Mouse (Mus musculus) kidney, postnatal 0 days (tissue): ENCODE measurements at regions not wholly inside any gene's neighbourhood (a gene's known extent, or its start where the extent isn't known, plus 50 kb on each side); places are given as distances from the start of the nearest gene placed in this dataset.

Source experiments
- ATAC-seq: fragments of 200-750 bp; cut with Nextera tagmentation; replicated peaks from 2 replicates; pipeline ENCODE4 v1.8.0; 2017; ENCODE audit warnings: low read depth, moderate number of reproducible peaks, moderate TSS enrichment, moderate library complexity; ENCODE audit not compliant: low FRiP score
- DNase-seq: peaks from one replicate; pipeline ENCODE4 v3.0.0-alpha.2; 2016; ENCODE audit warnings: low spot score
- H3K27ac ChIP-seq: fragments of 300-500 bp; sonication (generic); 2 replicates; pipeline ENCODE4 v1.5.1; 2014; ENCODE audit warnings: mild to moderate bottlenecking
- H3K27me3 ChIP-seq: fragments of 300-500 bp; sonication (generic); 2 replicates; pipeline ENCODE4 v1.6.1; 2014; ENCODE audit warnings: low read length, mixed read lengths; ENCODE audit not compliant: insufficient read depth
- H3K36me3 ChIP-seq: fragments of 300-500 bp; sonication (generic); 2 replicates; pipeline ENCODE4 v1.6.1; 2014; ENCODE audit warnings: low read length, mixed read lengths; ENCODE audit not compliant: insufficient read depth
- H3K4me1 ChIP-seq: fragments of 300-500 bp; sonication (generic); replicated peaks from 2 replicates; pipeline ENCODE4 v1.6.1; 2014; ENCODE audit warnings: antibody characterized with exemption, low read length, mixed read lengths; ENCODE audit not compliant: insufficient read depth
- H3K4me2 ChIP-seq: fragments of 300-500 bp; sonication (generic); 2 replicates; pipeline ENCODE4 v1.6.1; 2014; ENCODE audit warnings: mild to moderate bottlenecking, low read length, moderate library complexity, mixed read lengths
- H3K4me3 ChIP-seq: fragments of 300-500 bp; sonication (generic); replicated peaks from 2 replicates; pipeline ENCODE4 v1.5.1; 2014; ENCODE audit warnings: low read depth, low read length
- H3K9ac ChIP-seq: fragments of 300-500 bp; sonication (generic); 2 replicates; pipeline ENCODE4 v1.6.1; 2014; ENCODE audit warnings: low read depth, low read length
- H3K9me3 ChIP-seq: fragments of 300-500 bp; sonication (generic); replicated peaks from 2 replicates; pipeline ENCODE4 v1.6.1; 2016; ENCODE audit warnings: low read length, inconsistent platforms, mixed read lengths
- CTCF ChIP-seq: IDR thresholded peaks from 2 replicates; pipeline ENCODE4 v1.5.1; 2016; ENCODE audit warnings: antibody characterized with exemption, low read depth, mild to moderate bottlenecking, moderate library complexity
- WGBS: fragments of 180-500 bp; shearing (Covaris S2); extraction: QIAGEN DNeasy Blood & Tissue Kit; methylation state at CpG from one replicate; pipeline ENCODE4 v1.1.7; 2014; 5-methylcytosine and 5-hydroxymethylcytosine counted together

DNA sequence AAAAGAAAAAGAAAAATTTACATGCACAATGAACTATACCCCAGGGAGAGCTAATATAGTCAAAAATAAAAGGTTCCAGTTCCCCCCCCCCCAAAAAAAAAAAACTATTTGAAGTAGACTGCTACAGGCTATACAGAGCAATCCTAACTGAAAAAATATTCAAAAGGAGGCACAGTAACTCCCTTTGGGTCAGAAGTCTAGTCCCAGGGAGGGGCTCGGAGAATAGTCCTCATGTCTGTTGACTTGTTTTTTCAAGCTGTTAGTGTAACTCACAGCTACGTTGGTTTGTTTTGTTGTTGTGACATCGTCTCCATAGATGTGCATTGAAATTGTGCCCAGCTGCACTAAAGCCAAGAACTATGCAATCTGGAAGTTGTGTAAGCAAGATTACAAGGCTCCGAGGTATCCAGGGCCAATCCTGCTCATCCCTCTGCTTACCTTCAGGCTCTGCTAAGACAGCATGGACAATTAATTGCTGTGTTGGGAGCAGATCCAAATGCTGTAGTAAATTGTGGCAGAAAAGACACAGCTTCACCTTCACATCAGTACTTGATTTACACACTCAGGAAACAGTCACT, 137.2 kb upstream of the Pnpt1 start:
- Histone ChIP-seq H3K9ac (no peak overlapping the region), H3K27ac (no peak overlapping the region), H3K4me2 (no peak overlapping the region), H3K4me3 (no peak overlapping the region), H3K4me1 (no peaks in the 10 kb centered on the region), H3K9me3 (no peaks in the 10 kb centered on the region), H3K36me3 (no peaks in the 10 kb centered on the region), H3K27me3 (no peaks in the 10 kb centered on the region)
- TF ChIP-seq CTCF, result no peak
- 50% methylated on average over 4 of the region's 4 CpGs for whole genome bisulfite sequencing
- DNase-seq, result no peak
- ATAC-seq, result no peak

GRCm38 (mm10) chr11:28998314-28999106, 132.0 kb upstream of the Pnpt1 start:
- H3K27me3 ChIP-seq, result no peaks in the 10 kb centered on the region
- no peaks in the 10 kb centered on the region for H3K36me3 ChIP-seq
- 48% methylated on average over 3 of the region's 3 CpGs for WGBS
- peak; percentile 52; the same call in 1 of the 2 replicates for ATAC-seq
- H3K4me2 ChIP-seq, result no peak overlapping the region
- peak; percentile 42 for DNase-seq
- no peak for TF ChIP-seq CTCF
- no peak overlapping the region for H3K27ac ChIP-seq
- no peak overlapping the region for H3K9ac ChIP-seq
- no peaks in the 10 kb centered on the region for H3K4me1 ChIP-seq
- no peak overlapping the region for H3K4me3 ChIP-seq
- no peaks in the 10 kb centered on the region for H3K9me3 ChIP-seq

DNA sequence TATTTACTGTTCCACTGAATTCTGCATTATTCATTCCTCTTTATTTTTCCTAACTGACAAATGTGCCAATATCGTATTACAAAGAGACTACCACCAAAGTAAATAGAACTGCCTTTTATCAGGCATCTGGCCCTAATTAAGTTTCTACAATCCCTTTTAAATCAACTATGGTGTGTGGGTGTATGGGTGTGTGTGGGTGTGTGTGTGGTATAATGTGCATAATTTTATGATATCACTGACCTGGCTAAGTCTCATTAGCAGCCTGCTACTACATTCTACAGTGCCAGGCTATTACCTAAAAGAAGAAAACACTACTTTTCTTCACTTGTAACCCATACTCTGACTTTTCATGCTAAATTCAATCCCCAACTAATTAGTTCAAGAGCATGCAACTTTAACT, 131.3 kb upstream of the Pnpt1 start:
- Histone ChIP-seq H3K9ac (no peak overlapping the region), H3K27ac (no peak overlapping the region), H3K27me3 (no peaks in the 10 kb centered on the region), H3K4me3 (no peak overlapping the region), H3K9me3 (no peaks in the 10 kb centered on the region), H3K36me3 (no peaks in the 10 kb centered on the region), H3K4me2 (no peak overlapping the region), H3K4me1 (no peaks in the 10 kb centered on the region)
- no peak for TF ChIP-seq CTCF
- DNase-seq (peak; percentile 22), ATAC-seq (no peak)
- 30% methylated on average over 1 of the region's 1 CpGs for WGBS

DNA sequence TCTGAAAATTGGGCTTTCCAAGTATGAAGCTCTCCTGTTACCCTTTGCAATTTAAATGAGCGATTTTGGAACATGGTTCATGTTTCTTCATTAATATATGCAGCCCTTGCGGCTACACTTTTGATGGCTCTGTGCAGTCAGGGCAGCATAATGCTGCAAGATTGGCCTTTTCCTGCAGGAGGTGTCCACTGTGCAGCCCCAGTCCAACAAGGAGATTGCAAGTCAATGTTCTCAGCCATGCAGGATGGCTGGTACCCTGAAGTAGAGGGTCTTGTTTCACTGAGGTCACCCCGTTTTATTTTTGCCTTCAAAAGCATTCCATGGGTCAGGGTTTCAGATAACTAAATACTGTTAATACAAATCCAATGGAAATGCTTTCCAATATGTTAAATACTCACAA, 130.9 kb upstream of the Pnpt1 start:
- DNase-seq (no peak), ATAC-seq (no peak)
- no peaks in the 10 kb centered on the region for H3K36me3 ChIP-seq
- no peaks in the 10 kb centered on the region for H3K9me3 ChIP-seq
- H3K9ac ChIP-seq, result no peak overlapping the region
- H3K4me3 ChIP-seq, result no peak overlapping the region
- no peaks in the 10 kb centered on the region for H3K4me1 ChIP-seq
- H3K27ac ChIP-seq, result no peak overlapping the region
- H3K4me2 ChIP-seq, result no peak overlapping the region
- no peak for TF ChIP-seq CTCF
- WGBS, result 46% methylated on average over 3 of the region's 3 CpGs
- no peaks in the 10 kb centered on the region for H3K27me3 ChIP-seq

DNA sequence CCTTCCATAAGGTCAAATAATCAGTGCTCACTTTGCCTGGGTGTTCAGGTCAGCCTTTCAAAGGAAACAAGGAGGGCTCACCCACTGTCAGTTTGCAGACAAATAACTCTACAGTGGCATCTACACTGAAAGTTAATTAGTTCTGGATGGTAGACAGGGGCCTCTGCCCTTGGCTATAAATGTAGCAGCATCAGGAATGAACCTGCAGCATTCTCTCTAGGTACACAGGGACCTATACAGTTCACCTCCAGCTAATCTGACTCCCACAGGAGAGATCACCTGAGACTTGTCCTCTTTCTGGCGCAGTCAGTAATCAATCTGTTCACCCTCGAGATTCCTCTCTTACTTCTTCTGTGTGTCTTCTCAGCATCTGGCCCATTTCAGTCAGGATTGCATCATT, 130.3 kb upstream of the Pnpt1 start:
- H3K4me2 ChIP-seq, result no peak overlapping the region
- no peak for TF ChIP-seq CTCF
- ATAC-seq (no peak), DNase-seq (peak; percentile 44)
- H3K4me1 ChIP-seq, result no peaks in the 10 kb centered on the region
- no peaks in the 10 kb centered on the region for H3K36me3 ChIP-seq
- H3K9ac ChIP-seq, result no peak overlapping the region
- no peaks in the 10 kb centered on the region for H3K27me3 ChIP-seq
- no peak overlapping the region for H3K4me3 ChIP-seq
- 40% methylated on average over 2 of the region's 2 CpGs for WGBS
- no peaks in the 10 kb centered on the region for H3K9me3 ChIP-seq
- H3K27ac ChIP-seq, result no peak overlapping the region

DNA sequence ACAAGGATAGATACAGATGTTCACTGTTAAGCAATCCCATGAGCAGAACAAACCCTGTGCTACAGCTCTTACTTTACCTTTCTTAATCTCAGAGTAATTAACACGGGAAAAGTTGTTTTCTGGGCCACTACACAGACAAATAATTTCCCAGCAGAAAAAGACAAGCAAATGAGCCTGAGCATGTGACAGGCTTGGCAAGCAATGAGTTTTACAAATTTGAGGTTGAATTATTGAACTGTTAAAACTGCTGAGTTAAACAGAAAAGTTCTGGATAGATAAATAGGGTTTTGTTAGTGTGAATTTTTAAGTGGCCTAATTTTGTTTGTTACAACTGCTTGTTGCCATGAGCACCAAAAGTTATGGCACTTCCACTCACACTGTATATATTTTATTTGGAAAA, 113.1 kb upstream of the Pnpt1 start:
- no peaks in the 10 kb centered on the region for H3K4me1 ChIP-seq
- TF ChIP-seq CTCF, result no peak
- no peak overlapping the region for H3K9ac ChIP-seq
- no peak overlapping the region for H3K27ac ChIP-seq
- H3K36me3 ChIP-seq, result no peaks in the 10 kb centered on the region
- H3K4me2 ChIP-seq, result no peak overlapping the region
- no peak overlapping the region for H3K4me3 ChIP-seq
- H3K27me3 ChIP-seq, result no peaks in the 10 kb centered on the region
- 13% methylated on average over 1 of the region's 1 CpGs for WGBS
- DNase-seq, result no peak
- ATAC-seq, result no peak
- H3K9me3 ChIP-seq, result no peaks in the 10 kb centered on the region
